Mouse (Mus musculus): ENCODE results near the gene Arhgap25. TPM values are rescaled to one million over a fixed set of nuclear protein-coding genes. Genes with fewer than 3 reads are reported as not detected.

Gene Arhgap25
- total RNA-seq, 2 experiments from 2014 or later = 1.1 to 1.3 TPM

DNA sequence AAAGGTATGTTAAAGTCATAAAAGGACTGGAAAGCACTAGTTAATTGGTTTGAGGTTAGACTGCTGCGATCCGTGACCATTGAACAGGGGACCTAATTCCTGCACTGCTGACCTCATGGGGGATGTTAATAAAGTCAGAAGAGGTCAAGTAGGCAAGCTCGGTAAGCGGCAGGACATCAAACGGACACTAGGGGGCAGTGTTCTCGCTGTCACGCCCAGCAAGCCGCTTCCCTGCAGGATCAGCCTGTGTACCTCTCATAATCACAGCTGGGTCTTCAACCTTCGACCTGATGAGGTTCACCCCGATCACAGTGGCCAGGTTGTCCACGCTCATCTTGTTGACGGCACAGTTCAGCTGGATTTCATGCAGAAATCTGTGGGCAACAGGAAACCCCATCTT, 66.8 kb downstream of the Arhgap25 start:
- peak; percentile 57 to 61 for DNase-seq
- intact Hi-C loops (cut with DNase I) = loop anchor here (2.0 to 5.0 kb wide), 2 partner anchors 47 to 201 kb away; no protein-coding TSS in a partner anchor

DNA sequence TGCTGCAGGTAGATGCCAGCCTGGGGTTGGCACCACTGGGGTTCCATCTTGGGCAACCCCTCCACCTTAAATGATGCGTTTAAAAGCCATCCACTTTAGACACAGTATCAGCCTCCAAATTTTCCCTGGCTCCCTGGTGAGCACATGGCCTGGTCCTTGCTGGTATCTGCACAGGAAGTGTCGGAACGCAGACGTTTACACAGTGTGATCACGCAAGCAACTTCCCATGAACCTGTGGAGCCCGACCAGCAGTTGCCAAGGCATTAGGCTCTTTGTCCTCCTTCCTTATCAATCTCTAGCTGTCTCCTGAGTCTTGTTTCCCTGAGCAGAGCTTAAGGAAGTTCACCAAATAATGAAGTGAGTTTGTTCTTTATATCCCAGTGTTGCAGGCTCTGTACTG, 77.6 kb downstream of the Arhgap25 start:
- intact Hi-C loops (cut with DNase I) = no loop called here
- DNase-seq = no peak

DNA sequence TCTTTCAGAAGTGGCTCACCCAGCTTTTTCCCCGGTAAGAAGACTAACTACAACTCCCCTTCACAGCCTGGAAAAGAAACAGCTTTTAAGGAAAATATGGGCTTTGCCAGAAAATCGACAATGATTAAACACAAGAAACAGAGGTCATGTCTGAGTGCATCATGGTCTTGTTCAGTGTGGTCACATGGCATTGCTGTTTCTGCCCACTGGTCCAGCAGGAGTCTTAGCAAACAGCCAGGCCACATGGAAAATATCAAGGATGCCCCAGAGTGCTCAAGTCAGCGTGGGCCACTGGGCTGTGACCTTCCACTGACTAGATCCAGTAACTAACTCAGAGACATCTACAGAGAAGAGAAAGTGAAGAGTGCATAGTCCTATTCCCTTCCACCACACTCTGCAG, 81.3 kb downstream of the Arhgap25 start:
- no peak for DNase-seq
- intact Hi-C loops (cut with DNase I) = loop anchor here (5.0 kb wide), 1 partner anchor 54 kb away; no protein-coding TSS in a partner anchor

DNA sequence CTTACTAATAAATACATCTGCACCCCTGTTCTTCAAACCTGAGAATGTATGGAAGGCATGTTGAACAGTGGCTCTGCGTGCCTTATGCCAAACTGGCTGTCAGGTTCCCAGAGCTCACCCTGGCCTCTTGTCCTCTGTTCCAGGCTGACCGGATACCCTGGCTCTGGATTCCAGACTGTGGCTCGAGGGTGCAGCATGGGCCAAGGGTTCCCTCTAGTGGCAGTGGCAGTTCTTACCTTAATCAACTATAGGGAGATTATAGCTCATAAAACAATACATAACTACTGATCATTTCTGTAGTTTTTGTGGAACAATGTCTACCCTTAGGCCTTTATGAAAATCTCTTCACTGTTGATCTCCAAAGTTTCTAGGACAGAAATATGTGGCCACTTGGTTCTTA, 82.0 kb downstream of the Arhgap25 start:
- intact Hi-C loops (cut with DNase I) = loop anchor here (5.0 kb wide), 1 partner anchor 54 kb away; no protein-coding TSS in a partner anchor
- DNase-seq = peak in 1 of 2 experiments; percentile 19

DNA sequence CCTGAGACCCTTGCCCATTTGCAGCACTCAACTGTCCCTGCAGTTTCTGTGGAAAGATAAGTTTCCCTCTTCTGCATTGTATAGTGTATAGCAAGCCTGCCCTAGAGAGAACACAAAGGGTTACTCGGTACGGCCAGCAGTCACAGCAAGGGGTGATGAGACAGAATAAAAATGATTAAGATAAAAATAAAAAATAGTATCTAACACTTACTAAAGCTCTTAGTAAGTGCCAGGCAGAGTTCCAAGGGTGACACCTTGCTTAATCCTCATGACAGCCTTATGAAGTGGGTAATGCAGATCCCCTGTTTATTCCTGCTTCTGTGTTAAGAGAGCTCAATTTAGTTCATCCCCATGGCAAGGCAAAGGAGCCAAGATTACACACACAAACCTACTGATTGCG, 83.5 kb downstream of the Arhgap25 start:
- intact Hi-C loops (cut with DNase I) = no loop called here
- no peak for DNase-seq

DNA sequence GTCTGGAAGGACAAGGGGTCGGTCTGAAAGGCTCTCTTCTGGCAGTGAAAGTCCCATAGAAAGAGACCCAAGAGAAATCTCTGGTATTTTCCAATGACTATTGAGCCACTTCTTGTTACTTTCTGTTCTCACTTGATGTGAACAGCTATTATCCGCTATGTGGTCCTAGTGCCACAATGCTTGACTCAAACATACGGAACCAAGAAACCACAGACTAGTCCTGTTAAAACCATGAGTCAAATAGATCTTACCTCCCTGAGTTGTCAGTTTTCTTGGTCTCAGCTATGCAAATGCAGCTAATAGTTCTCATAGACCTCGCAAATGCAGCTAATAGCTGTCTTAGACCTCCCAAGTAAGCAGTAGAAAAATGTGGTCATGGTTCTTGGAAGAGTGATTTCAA, 85.8 kb downstream of the Arhgap25 start:
- intact Hi-C loops (cut with DNase I) = no loop called here
- DNase-seq = no peak

DNA sequence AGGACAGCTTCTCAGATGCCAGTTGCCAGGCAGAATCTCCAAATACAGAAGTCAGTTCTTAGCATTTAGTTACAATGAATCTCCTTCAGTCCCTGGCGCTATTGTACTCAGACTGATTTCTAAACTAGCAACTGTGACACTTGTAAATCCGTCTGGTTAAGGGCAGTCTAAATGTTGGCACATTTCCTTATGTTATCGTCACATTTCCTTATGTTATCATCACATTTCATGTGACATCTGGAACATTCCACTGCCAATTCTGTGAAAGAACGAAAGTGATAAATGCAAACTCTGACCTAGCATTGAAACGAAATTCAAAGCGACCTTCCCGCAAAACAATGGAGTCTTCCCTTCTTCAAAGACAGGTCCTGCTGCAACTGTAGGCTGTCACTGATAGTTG, 87.8 kb downstream of the Arhgap25 start:
- no peak for DNase-seq
- intact Hi-C loops (cut with DNase I) = no loop called here

DNA sequence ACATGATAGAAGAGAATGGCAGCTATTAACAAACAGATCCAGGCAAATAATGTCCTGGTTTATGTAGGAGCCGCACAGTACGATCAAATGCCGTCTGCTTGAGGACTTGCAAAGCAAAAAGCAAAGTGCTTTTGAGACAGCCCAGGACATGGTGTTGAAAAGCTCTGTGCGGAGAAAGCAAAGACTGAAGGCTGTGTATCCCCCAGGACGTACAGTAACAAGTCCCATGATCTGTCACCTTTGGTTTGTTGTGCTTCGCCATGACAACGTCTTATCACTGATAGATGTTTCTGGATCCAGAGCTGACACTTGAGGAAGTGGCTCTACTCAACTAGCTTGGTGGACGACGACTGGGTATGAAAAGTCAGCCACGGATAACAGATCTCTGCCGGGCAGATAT, 89.8 kb downstream of the Arhgap25 start:
- intact Hi-C loops (cut with DNase I) = no loop called here
- DNase-seq = no peak

DNA sequence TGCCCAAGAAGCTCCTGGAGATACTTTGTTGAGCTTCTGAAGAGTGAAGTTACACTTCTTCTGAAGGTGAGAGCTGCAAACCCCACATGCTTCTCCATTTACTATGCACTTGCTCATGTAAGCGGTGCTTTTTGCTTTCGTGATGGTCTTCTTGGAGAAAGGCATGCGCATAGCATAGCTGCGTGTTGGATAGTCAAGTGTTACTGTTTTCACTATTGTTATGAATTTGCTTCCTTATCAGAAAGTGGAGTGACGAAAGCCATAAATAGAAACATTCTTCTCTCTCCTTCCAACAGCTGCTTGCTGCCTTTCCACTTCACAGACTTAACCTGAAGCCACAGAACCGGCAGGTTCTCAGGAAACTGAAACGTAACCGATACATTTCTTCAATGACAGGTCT, 96.3 kb downstream of the Arhgap25 start:
- intact Hi-C loops (cut with DNase I) = no loop called here
- no peak for DNase-seq

DNA sequence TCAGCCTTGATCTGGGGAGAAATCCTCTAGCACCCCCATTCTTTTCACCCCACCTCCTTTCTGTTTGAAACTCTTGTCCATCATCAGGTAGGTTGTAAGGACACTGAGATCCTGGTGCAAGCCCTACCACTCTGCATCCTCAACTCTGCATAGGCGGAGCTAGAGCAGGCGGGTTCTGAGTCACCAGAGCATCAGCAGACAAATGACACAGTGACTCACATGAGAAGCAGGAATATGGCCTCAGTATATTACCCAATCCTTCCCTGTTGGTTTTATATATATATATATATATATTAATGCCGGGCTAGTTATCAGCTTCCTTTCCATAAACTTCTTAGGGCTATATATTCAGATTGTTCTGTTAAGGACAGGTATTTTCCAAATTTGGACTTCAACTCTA, 97.3 kb downstream of the Arhgap25 start:
- intact Hi-C loops (cut with DNase I) = no loop called here

DNA sequence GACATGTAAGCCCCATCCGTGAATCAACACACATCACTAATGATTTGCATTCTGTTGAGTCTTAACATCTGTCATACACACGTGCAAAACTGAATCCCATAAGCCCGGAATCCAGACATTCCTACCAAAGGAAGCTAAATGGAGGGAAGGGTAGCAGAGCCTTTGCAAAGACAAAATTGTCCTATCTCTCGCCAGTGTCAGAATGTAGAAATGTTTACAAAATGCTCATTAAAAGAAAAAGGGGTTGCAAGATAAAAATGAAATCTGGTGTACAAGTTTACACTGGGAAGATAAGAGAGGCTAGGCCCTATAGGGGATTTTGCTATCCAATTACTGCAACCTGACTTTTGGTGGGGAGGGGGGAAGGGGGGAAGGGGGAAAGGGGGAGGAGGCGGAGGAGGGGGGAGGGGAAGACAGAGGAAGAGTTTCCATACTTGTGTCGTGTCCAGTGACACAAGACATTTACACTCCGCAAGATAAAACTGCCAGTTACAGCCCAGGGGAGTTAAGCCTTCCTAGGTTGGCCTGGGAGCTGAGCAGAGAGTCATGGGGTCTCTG, 104.5 kb downstream of the Arhgap25 start, which contains the start of gene Bmp10:
TSS of gene Bmp10 (plus strand) at position 508 of the 558 bp plus-strand sequence.
- intact Hi-C loops (cut with DNase I) = no loop called here
- DNase-seq = no peak

More for the DNA sequence above, 97.3 kb downstream of the Arhgap25 start:
- DNase-seq = no peak

DNA sequence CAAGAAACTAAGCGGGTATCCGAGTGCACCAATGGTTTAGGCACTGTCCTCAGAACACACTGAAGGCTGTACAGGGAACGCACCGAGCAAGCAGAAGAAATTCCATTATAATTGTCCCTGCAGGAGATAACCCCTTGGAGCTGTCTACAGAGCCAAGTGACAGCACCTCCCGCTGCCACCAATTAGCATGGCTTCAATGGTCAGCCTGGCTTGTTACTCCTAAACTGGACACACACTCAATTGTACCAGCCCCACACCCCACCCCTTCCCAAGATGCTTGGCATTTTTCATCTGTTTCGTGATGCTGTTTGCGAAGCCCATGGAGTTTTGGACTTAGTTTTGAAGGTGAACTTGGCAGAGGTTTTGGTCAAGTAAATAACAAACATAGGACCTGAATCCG, 105.4 kb downstream of the Arhgap25 start:
- DNase-seq = no peak

DNA sequence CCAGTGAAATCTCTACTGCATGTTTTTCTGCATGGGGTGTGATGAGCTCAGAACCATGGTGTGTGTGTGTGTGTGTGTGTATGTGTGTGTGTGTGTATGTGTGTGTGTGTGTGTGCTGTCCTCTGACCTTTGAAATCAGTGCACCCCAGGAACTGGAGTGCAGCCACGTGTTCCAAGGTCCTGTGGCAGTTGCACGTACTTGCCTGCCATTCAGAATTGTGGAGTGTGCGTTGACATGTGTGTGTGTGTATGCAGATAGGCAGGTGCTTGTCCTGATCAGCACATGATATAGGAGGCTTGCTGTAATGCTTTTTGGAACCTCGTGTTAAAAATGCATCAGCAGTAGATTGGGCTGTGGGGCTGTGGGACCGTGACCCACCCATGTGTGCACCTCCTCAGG, 106.1 kb downstream of the Arhgap25 start:
- intact Hi-C loops (cut with DNase I) = no loop called here
- no peak for DNase-seq

More for the DNA sequence above, 105.4 kb downstream of the Arhgap25 start:
- intact Hi-C loops (cut with DNase I) = no loop called here

DNA sequence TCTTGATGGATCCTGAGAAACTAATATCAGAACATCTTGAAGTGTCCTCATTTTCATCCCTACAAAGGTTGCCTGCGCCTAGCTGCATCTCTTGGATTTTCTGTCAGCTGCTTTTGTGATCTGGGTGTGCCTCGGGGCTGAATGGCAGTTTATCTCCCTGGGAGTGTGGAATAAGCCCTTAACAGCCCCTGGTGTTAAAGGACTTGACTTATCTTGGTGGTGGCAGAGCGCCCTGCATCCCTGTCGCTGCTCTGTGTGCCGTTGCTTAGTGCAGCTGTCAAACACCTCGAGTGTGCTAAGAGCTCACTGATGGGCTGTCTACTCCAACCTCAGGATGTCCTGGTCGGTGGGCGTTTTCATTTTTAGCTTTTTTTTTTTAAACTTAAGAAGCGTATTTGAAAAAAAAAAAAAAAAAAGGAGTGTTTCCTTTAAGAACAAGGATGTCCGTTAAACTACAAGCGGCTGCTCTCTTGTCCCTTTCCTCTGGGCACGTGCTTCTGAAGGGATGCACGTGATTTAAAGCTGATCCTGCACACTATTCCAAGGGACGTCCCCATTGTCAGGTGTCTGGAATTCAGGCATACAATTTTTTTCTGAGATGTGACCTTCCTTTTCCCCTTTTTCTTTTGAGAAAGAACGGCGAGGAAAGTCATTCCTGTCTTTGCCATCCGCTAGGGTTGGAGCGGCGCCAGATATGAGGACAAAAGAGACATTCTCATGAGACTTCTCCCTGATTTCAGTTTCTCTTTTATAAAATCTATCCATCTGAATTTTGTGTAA, 108.8 kb downstream of the Arhgap25 start:
- no peak for DNase-seq
- intact Hi-C loops (cut with DNase I) = no loop called here

DNA sequence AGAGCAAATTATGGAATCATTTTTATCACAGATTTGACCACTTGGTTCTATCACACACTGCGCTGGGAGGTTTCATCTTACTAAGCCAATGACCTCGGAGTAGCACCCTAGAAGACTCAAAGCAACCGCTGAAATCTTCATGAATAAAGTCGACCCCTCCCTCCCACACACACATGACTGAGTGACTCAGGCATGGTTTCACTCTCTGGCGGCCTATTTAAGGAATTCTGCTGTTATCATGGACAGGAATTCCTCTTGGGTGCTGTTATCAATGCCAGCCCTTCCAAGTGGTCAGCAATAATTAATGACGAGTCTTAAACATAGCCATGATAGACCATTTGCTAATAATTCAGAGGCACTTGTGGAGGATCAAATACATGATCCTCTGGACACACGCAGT, 110.8 kb downstream of the Arhgap25 start:
- no peak for DNase-seq
- intact Hi-C loops (cut with DNase I) = no loop called here

DNA sequence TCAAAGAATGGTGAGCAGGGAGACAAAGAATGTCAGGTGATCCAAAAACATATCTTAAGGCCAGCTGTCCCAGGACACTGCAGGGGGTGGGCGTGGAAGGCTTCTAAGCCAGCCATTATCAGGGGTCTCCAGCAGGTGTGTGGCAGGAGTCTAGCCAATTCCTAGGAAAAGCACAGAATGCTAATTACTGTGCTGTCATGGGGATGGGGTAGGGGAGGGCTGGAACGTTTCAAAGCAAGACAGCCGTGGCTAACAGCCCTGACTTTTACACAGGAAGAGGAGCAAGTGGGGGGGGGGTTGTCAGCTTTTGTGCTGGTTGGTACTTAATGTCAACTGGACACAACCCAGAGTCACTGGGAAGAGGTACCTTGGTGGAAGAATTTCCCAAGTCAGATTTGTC, 121.0 kb downstream of the Arhgap25 start:
- DNase-seq = no peak
- intact Hi-C loops (cut with DNase I) = no loop called here

Other genes starting within 250 kb of the Arhgap25 start
- gene Antxr1, start 197.4 kb downstream of the Arhgap25 start, total RNA-seq (2021) = 1 to 10 TPM; 8.6 to 9.5 TPM
- gene Gkn1, start 182.3 kb downstream of the Arhgap25 start, total RNA-seq (2021) = not detected
- not detected for gene Gkn2, start 159.9 kb downstream of the Arhgap25 start, total RNA-seq (2021)
- under 1 TPM; 0.41 to 0.94 TPM for gene Gkn3, start 144.3 kb downstream of the Arhgap25 start, total RNA-seq (2021)
- gene Bmp10, start 104.3 kb downstream of the Arhgap25 start, total RNA-seq (2021) = not detected
- gene Prokr1, start 57.5 kb upstream of the Arhgap25 start, total RNA-seq (2021) = 1 to 10 TPM; 1.9 to 3.1 TPM
- 1 to 10 TPM; 2.8 to 3.4 TPM for gene Aplf, start 138.9 kb upstream of the Arhgap25 start, total RNA-seq (2021)
- under 1 TPM; 0.81 to 0.84 TPM for gene Efcc1, start 197.6 kb upstream of the Arhgap25 start, total RNA-seq (2021)
- gene Gp9, start 244.8 kb upstream of the Arhgap25 start, total RNA-seq (2021) = not detected

Data from gastrocnemius, postnatal 36 days (tissue).